Mouse (Mus musculus) splenic B cell, adult 2 months (primary cell): ENCODE measurements around the gene 5530401A14Rik.

Source experiments
- DNase-seq: peaks from one replicate; pipeline ENCODE4 v3.0.0-alpha.2; 2011; ENCODE audit warnings: low read depth, low spot score
- H3K27me3 ChIP-seq: 2 replicates; pipeline ENCODE4 v1.6.1; 2012; ENCODE audit warnings: mild to moderate bottlenecking, low read length, moderate library complexity, mixed read lengths; ENCODE audit not compliant: control insufficient read depth, poor library complexity, insufficient read depth, severe bottlenecking
- H3K36me3 ChIP-seq: 2 replicates; pipeline ENCODE4 v1.6.1; 2012; ENCODE audit warnings: mild to moderate bottlenecking, low read length, moderate library complexity, mixed read lengths; ENCODE audit not compliant: control insufficient read depth, poor library complexity, insufficient read depth, severe bottlenecking

Gene 5530401A14Rik

GRCm38 (mm10) chr11:81860250-81860972 lies at the start of gene 5530401A14Rik:
Gene 5530401A14Rik (plus strand): TSS chr11:81860673.
- Histone ChIP-seq H3K27me3 (no peaks in the 10 kb centered on the region), H3K36me3 (no peaks in the 10 kb centered on the region)
- DNase-seq = no peak

DNA sequence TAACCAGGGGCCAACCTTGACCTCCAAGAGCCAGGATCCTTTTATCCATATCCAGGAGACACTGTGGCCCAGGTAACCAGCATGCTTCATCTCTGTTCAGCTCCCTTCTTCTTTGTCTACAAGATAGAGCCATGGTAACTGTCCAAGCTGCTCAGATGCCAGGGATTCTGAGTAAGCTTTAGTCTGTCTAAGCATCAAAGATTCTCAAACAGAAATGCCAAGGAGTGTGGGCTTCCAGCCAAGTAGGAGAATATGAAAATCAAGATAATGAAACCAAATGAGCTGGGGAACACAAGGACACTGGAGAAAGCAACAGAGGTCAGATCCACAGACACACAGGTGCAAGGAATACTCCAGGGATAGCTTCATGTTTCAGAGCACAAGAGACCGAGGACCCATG lies 45.7 kb upstream of the 5530401A14Rik start:
- no peaks in the 10 kb centered on the region for H3K36me3 ChIP-seq
- H3K27me3 ChIP-seq = no peaks in the 10 kb centered on the region; the same call in 1 of the 2 replicates
- DNase-seq = no peak

- no peak for DNase-seq
- Histone ChIP-seq H3K27me3 (no peaks in the 10 kb centered on the region; the same call in 1 of the 2 replicates), H3K36me3 (no peaks in the 10 kb centered on the region)
Observed at GRCm38 (mm10) chr11:81816531-81816930, 43.9 kb upstream of the 5530401A14Rik start.

- Histone ChIP-seq H3K36me3 (no peaks in the 10 kb centered on the region), H3K27me3 (no peaks in the 10 kb centered on the region)
- DNase-seq = no peak
Observed at GRCm38 (mm10) chr11:81832381-81832780, 28.1 kb upstream of the 5530401A14Rik start.

DNA sequence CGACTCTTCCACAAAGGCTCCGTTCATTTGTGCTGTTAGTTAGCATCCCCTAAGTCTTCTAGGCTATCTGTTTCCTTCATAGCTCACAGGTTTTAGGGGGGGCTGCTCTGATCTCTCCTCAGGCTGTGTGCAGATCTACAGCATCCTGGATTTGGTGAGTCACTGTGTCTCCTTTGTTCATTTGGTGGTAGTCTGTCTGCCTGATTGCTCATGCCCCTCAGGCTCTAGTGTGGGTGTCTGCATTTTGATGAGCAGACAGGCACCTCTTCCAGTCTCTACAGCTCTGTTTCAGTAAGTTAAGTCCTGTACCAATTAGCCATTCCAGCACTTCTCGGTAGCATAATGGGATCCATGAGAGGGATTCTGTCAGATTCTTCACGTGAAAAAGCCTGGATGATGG lies 22.0 kb upstream of the 5530401A14Rik start:
- DNase-seq = no peak
- H3K36me3 ChIP-seq = no peaks in the 10 kb centered on the region
- H3K27me3 ChIP-seq = no peaks in the 10 kb centered on the region

DNA sequence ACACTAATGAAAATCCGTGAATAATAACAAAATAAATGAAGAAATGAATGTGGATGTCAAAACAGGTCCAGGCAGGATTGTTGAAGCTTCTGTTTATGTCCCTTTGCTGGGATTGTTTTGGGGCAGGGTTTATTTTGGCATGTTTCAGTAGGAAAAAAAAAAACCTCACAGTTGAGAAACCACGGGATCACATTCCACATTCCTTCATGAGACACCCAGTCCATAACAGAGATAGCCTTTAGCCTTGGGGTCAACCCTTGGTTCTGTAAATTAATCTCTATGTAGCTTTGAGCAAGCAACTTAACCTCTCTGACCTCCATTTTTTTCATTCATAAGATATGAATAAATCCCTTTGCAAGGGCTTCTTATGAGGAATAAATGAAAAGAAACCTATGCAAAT lies 19.5 kb upstream of the 5530401A14Rik start:
- Histone ChIP-seq H3K27me3 (no peaks in the 10 kb centered on the region), H3K36me3 (no peaks in the 10 kb centered on the region)
- DNase-seq = no peak

DNA sequence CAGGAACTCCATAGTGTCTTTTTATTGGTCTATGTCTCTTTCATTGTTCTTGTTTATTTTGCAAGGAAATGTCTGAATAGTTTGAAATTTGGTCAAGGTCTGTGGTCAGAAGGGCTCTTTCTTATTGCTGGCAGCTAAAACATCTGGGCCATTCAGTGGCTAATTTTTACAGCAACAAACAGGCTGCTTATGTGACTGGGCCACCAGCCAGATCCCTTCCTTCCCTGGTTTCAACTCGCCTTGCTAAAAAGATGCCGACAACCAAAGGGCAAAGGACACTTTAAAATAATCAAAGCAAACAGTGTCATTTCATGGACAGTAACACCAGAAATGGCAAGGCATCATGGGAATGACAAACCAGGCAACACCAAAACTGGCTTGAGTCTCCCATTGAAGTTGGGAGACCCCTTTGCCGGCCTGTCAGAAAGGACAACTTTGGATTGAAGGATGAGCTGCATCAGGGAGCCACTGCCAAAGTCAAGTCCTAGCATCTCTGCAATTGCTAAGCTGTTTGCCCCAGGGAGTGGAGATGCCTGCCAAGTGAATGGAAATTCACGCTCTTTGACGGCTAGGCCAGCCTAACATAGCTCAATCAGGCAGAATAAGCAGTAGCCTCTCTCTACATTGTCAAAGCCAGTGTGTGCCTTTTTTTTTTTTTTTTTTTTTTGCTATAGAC lies 15.3 kb upstream of the 5530401A14Rik start:
- no peaks in the 10 kb centered on the region for H3K36me3 ChIP-seq
- H3K27me3 ChIP-seq = no peaks in the 10 kb centered on the region
- DNase-seq = no peak

- Histone ChIP-seq H3K36me3 (no peaks in the 10 kb centered on the region), H3K27me3 (no peaks in the 10 kb centered on the region)
- DNase-seq = no peak
Observed at GRCm38 (mm10) chr11:81845686-81846036, 14.8 kb upstream of the 5530401A14Rik start.

DNA sequence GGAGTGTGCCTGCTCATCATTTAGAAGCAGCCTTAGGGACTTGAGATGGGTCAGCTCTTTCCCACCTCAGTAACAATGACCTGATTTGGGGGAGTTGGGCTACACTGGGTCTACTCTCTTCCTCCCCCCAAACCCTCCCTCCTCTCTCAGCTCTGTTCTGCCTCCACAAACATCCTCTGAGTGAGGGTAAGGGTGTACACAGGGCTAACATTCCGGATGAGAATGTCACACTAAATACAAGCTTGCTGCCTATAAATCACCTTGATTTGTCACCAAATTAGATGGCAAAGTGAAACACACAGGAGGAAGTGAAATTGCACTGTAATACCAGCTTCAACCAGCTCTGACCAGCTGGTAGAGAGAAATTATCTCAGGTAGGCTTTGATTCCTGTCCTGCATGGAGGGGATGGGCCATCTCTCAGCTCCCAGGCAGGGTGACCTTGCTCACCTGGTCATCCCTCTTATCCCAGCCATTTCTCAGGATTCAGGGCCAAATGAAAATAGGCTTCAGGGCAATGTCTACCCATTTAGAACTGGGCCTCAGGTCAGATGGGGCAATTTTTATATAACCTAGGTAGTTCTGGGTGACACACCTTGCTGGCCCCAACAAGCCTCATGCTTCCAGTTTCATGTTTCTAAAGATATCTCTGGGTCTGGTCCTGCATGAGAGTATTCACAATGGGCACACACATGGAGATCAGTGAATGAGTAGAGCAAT lies 12.5 kb upstream of the 5530401A14Rik start:
- Histone ChIP-seq H3K27me3 (no peaks in the 10 kb centered on the region), H3K36me3 (no peaks in the 10 kb centered on the region)
- DNase-seq = peak; percentile 42

GRCm38 (mm10) chr11:81865661-81866382 lies 5.3 kb downstream of the 5530401A14Rik start:
- no peak for DNase-seq
- Histone ChIP-seq H3K36me3 (no peaks in the 10 kb centered on the region), H3K27me3 (no peaks in the 10 kb centered on the region)

DNA sequence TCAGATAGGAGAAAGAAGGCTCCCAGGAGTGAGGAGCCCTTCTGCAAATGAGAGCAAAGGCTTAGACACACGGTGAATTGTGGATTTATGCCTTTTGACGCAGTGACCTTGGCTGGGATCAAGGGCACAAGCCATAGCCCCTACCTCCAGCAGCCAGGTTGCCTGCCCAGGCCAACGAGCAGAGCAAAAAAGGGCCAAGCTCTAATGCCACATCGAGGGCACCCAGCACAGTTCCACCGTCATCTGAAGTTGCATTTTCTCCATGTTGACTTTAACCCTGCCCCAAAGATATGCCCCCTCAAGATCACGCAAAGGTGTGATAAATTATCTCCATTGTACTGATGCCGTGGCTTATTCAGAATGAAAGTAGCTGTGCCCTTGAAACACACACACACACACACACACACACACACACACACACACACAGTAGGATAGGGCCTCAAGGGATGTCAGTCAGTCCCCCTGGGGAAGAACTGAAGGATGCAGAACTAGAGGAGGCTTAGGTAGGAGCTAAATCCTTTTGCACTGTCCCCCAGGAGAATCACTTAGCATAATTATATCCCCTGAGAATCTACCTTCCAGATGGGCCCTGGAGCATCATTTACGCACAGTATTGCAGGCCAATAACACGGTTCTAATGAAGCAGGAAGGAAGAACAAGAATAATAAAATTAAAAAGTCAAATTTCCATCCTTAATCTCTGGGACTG lies 11.2 kb downstream of the 5530401A14Rik start:
- no peak for DNase-seq
- no peaks in the 10 kb centered on the region for H3K27me3 ChIP-seq
- H3K36me3 ChIP-seq = no peaks in the 10 kb centered on the region

DNA sequence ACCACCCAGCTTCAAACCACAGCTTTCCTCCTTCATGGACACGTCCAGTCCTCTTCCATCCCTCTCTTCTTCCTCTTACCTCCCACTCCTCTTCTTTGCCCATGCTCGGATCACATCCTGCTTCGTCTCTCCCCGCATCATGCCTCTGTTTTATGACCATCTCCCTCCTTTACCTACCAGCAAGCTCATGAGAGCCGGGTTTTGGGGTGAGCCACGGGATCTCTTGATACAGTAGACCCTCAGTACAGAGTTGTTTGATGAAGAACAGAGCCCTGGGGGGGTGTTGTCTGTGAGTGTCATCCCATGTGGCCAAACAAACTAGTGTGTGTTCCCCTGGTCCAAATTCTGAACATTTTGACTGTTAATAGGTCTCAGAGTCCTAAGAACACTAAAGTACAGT lies 36.0 kb downstream of the 5530401A14Rik start:
- Histone ChIP-seq H3K36me3 (no peaks in the 10 kb centered on the region), H3K27me3 (no peaks in the 10 kb centered on the region; the same call in 1 of the 2 replicates)
- no peak for DNase-seq

DNA sequence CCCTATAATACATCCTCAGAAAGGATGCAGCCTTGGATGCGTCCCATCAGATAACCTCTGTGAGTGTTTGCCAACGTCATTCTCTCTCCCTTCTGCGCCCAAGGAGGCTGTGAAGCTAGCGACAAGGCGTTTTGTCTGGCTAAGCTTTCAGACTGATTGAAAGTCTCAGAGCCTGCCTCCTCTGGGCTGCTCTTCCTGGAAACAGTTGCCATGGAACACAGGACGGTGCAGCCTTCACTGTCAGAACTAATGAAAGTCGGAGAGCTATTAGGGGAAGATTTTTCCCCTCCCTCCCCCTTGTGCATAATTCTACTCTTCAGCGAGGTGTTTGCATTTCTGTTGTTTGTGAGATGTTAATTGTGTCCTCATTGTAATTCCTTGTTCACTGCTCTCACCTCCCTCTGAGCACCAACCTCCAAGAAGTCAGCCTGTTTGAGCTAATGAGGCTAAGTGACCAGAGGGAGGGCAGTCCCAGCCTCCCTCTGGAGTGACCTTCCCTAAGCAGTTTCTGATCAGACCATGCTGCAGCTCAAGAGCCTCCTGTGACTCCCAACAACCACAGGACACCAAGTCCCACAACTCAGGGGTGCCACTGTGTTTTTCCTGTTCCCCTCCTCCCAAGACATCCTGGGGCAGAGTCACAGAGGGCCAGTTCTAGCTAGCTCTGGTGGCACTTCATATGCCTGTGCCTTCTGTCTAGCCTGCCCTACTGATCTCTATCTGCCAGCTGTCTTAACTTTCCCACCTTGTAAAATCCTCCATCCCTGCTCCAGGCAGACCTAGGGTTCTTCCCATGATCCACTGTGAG lies 37.3 kb downstream of the 5530401A14Rik start:
- DNase-seq = no peak
- Histone ChIP-seq H3K27me3 (no peaks in the 10 kb centered on the region; the same call in 1 of the 2 replicates), H3K36me3 (no peaks in the 10 kb centered on the region)
